Mouse (Mus musculus) G1E (cell line): ENCODE data around the gene Degs2.

Experiments
- CTCF ChIP-seq: IDR thresholded peaks from 2 replicates; pipeline ENCODE4 v1.5.1; 2012; ENCODE audit warnings: low read depth, low read length, inconsistent platforms, mixed read lengths
- GATA1 ChIP-seq: IDR thresholded peaks from 2 replicates; pipeline ENCODE4 v1.6.1; 2012; ENCODE audit warnings: borderline replicate concordance, low read length, inconsistent platforms, mixed read lengths
- GATA2 ChIP-seq: IDR thresholded peaks from 2 replicates; pipeline ENCODE4 v1.6.1; 2012; ENCODE audit warnings: low read depth, low read length, inconsistent platforms, borderline replicate concordance
- TAL1 ChIP-seq: conservative IDR thresholded peaks from 2 replicates; pipeline ENCODE4 v1.6.1; 2012; ENCODE audit warnings: low read depth, low read length, inconsistent platforms, mixed read lengths

- TF ChIP-seq GATA1: no peak
- TF ChIP-seq CTCF: no peak
- no peak for TF ChIP-seq TAL1
- TF ChIP-seq GATA2: no peak
These were observed 11.6 kb downstream of the Degs2 start for GRCm38 (mm10) chr12:108690529-108690928.
